Mouse (Mus musculus) forelimb bud, embryonic 11.5 days (tissue): ENCODE measurements at regions not wholly inside any gene's neighbourhood (a gene's known extent, or its start where the extent isn't known, plus 50 kb on each side); places are given as distances from the start of the nearest gene placed in this dataset.

ENCODE experiments used
- DNase-seq: peaks from one replicate; pipeline ENCODE4 v3.0.0-alpha.2; 2012; ENCODE audit warnings: low read depth, low spot score

- no peak for DNase-seq
Measured at GRCm38 (mm10) chr13:110977379-110977778, 277.4 kb upstream of the Actbl2 start.

GRCm38 (mm10) chr13:110978022-110978421 lies 276.8 kb upstream of the Actbl2 start:
- DNase-seq, result no peak

- DNase-seq, result no peak
Measured at GRCm38 (mm10) chr13:110990677-110991076, 264.1 kb upstream of the Actbl2 start.

GRCm38 (mm10) chr13:110991121-110991520 lies 263.7 kb upstream of the Actbl2 start:
- no peak for DNase-seq

DNA sequence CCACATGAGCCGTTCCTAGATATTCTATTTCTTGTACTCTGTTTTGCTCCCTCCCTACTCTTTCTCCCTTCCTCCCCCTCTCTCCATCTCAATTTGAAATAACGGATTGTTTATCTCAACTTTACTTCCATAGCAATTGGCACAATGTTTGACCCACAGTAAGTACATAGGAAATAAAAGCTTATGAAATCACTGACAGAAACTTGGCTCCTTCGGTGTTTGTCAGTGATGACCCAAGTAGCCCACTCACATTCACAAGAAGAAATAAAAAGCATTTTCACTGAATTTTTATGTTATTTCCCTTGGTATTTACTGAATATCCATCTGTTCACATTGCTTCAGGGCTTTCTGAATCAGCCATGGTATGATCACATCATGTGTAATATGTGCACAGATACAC lies 260.2 kb upstream of the Actbl2 start:
- DNase-seq, result no peak

GRCm38 (mm10) chr13:111002670-111003069 lies 252.1 kb upstream of the Actbl2 start:
- no peak for DNase-seq

- no peak for DNase-seq
Measured at GRCm38 (mm10) chr13:111014142-111014541, 240.7 kb upstream of the Actbl2 start.

DNA sequence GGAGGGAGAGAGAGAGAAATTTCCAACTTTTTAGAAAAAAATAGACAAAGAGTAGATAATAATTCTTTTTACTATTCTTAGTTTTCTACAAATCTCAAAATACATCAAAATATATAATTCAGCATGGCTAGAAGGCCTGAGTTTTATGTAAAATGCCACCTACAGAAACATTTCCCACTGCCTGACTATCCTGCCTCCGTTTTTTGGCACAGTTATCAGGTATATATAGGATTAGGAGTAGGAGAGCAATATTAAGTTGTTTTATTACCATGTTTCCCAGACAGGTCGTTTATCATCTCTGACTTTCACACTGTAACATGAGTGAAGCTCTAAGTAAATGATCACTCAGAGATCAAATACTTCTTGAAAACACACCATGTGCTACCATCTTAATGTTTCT lies 224.7 kb upstream of the Actbl2 start:
- no peak for DNase-seq

DNA sequence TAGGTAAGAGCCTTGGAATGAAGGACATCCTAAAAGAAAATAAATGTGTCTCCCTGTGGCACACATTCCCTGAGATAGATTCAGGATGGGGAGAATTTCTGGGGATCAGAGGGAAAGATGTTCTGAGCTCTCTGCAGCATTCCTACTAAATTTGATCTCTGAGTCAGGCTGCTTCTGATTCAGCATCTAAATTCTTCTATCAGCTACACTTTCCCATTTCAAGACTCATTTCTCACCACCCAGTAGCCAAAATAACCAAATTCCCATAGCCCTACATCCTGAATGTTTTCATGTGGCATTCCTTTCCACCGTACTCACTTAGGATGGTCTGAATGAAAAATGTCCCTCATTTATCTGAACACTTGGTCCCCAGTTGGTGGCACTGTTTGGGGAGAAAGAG lies 223.2 kb upstream of the Actbl2 start:
- DNase-seq, result no peak

GRCm38 (mm10) chr13:111043637-111044036 lies 211.2 kb upstream of the Actbl2 start:
- no peak for DNase-seq

GRCm38 (mm10) chr13:111044328-111045002 lies 210.3 kb upstream of the Actbl2 start:
- DNase-seq, result no peak

DNA sequence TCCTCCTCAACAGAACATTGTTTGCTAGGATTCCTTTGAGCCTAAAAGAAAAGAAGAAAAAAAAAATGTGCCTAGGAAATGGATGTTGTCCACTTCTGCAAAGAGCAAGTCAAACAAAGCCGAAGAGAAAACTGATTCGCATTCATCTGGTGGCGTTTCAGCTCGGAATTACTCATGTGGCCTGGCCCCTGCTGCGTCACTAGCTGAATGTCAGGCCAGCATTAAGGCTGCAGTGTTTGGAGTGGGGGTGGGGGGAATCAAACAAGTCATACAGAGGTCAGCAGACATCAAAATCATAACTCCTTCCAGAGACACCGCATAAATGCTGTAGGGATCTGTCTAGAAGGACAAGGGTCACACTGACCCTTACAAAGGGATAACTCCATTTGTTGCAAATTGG lies 204.7 kb upstream of the Actbl2 start:
- DNase-seq, result no peak

DNA sequence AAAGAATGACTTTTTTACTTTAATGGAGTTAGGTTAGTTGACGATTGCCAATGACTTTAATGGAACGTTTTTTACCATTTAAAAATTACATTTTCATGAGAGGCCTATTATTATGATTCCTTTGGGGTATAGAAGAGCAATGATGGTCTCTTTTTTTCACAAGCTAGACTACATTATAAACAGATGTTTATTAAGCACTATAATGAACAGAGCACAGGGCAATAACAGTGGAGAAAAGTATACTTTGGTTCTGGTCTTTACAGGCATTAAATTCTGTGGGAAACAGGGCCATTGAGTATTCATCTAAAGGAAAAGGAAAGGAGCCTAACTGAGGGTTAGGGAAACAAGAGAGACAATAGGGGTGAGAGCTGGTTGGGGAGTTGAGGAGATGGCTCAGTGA lies 199.0 kb upstream of the Actbl2 start:
- DNase-seq, result no peak

DNA sequence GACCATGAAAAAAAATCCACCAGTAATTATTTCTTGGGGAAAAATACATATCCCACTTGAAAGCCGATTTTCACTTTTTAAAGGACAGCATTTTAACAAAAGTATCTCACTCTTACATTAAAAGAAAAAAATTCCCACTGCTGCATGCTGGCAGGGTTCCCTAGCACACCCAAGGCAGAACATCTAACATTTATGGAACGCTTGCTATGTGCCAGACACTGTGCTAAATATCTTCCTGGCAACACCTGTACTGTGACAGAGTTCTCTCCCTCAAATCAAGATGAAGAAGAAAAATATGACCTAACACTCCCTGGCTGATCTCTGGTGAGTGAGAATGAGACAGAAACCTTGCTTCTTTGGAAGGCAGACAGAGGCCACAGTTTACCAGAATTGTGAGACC lies 167.1 kb upstream of the Actbl2 start:
- DNase-seq, result no peak

DNA sequence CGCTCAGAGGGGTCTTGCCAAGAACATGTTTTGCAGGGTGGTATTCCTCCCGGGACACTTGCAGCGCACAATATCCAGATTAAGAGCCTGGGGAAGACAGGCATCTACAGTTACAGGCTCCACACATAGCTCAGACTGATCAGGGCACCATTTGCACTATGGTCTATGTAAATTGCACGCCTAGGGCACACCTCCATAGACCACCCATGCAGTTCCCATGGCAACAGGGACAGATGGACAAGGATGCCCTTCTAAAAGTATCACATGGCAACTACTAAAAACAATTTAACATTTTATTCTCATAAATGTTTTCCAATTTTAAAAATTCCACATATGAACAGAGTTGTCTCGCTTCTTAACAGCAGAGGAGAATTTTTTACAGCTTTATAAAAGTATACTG lies 158.7 kb upstream of the Actbl2 start:
- DNase-seq, result no peak

DNA sequence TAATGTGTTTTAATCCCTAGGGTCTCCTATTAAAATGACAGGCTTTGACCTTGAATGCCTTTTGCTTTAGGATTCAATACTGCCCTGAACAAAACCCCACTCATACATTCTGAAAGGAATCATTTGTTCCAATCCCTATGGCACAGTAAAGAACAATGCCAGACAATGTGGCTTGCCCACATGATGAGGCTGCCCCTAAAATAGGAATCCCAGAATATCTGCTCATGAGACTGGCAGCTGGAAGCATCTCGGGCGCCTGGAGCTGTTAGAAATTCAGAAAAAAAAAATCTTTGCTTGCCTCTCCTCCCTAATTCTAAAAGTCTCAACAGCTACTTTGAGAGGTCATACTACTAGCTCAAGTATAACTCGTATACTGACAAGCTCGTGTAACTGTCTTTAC lies 157.5 kb upstream of the Actbl2 start:
- DNase-seq, result no peak

GRCm38 (mm10) chr13:111098738-111099137 lies 156.1 kb upstream of the Actbl2 start:
- no peak for DNase-seq

- DNase-seq, result no peak
Measured at GRCm38 (mm10) chr13:111099252-111099651, 155.6 kb upstream of the Actbl2 start.

GRCm38 (mm10) chr13:111100448-111100847 lies 154.4 kb upstream of the Actbl2 start:
- no peak for DNase-seq

GRCm38 (mm10) chr13:111104567-111105219 lies 150.1 kb upstream of the Actbl2 start:
- DNase-seq, result no peak

DNA sequence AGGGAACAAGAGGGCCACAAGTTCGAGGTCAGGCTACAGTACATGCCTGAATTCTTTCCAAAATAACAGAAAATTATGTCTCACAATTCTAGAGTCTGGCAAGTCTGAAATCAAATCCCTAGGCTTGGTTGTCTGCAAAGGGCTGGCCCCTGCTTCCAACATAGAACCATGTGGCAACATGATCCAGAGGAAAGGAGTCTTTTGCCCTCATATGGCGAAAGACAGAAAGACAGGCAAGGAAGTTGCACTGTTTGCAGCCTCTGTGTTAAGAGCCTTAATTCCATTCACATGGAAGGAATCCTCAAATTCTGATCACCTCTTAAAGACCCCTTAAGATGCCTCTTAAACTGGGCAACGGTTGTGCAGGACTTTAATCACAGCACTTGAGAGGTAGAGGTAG lies 123.7 kb upstream of the Actbl2 start:
- DNase-seq, result no peak

GRCm38 (mm10) chr13:111136392-111136791 lies 118.4 kb upstream of the Actbl2 start:
- DNase-seq, result no peak

DNA sequence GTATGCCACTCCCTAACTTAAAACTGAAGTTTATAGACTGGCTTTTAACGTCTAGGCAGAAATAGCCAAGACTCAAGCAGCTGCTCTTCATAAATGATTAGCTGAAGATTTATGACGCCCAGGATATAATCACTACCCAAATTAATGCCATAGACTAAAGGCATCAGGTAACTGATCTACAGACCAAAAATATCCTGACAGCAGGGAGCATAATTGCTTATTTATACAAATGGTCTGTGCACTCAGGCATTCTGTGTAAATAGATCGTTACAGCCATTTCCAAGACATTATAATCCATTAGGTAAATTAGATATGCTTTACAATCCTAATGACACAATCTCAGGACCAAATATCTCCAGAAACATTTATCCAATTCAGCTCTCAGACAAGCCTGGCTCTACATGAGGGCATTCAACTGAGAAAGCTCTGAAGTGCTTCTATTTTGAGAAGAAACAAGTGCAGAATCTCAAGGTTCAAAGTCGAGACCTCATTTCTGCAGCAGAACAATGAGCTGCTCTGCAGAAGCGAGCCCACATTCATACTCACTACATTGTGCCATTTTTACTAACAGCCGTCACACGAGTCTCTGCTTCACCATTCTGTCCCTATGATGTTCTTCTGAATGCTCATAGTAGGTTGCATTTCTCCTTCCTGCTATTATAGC lies 111.9 kb upstream of the Actbl2 start:
- no peak for DNase-seq
